In the genomic region with DNA sequence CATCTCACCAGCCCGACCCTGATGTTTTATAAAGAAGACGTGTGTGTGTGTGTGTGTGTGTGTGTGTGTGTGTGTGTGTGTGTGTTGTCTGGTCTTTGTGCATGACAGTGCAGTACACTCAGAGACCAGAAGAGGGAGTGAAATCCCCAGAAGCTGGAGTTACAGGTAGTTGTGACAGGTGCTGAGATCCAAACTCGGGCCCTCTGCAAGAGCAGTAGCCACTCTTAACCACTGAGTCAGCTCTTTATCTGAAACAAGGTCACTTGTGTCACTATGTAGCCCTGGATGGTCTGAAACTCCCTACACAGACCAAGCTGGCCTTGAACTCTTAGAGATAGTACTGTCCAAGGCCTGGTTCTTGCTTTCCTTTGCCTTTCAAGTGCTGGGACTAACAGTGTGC, we compare ENCODE assay signal across 17 mouse cellular contexts. TPM values are rescaled to one million over a fixed set of nuclear protein-coding genes. Genes with fewer than 3 reads are reported as not detected.
DNase-seq lines count a peak whose midpoint lies in the region; ATAC-seq and TF ChIP-seq lines count a peak whose summit lies in the region.
"Had no signal": no experiment of that assay in that cellular context is flagged by ENCODE, and none has a peak within 500 bp of the region (broad histone marks: within the 10 kb centered on the region; RNA-seq: fewer than 3 reads in every experiment).

No protein-coding gene starts in this region.

- no peak overlapping the region for H3K4me3 ChIP-seq in heart, embryonic 13.5 days
- no peak overlapping the region for H3K4me3 ChIP-seq in liver, embryonic 14.5 days (ENCODE audit: insufficient read depth in 1 of 2, low read depth in 2 of 2, low read length in 2 of 2)
- H3K4me3 ChIP-seq in MEL (ENCODE audit: control insufficient read depth in 1 of 2, insufficient read depth in 1 of 2, low read depth in 2 of 2, low read length in 2 of 2): no peak overlapping the region
- H3K4me3 ChIP-seq: liver, embryonic 15.5 days had no signal

- H3K4me2 ChIP-seq in heart, embryonic 13.5 days: no peak overlapping the region
- H3K4me2 ChIP-seq in liver, embryonic 14.5 days (ENCODE audit: low read depth): no peak overlapping the region
- H3K4me2 ChIP-seq: liver, embryonic 15.5 days had no signal

- peaks cover 1% of the 10 kb centered on the region; the same call in 1 of the 2 replicates for H3K79me2 ChIP-seq in MEL (ENCODE audit: control insufficient read depth, insufficient read depth, low read length, poor library complexity)

- 91% methylated on average over 3 of the region's 3 CpGs for WGBS in heart, embryonic 13.5 days
- 74% methylated on average over 3 of the region's 3 CpGs for WGBS in liver, embryonic 14.5 days (ENCODE audit: insufficient replicate concordance)

- no peaks in the 10 kb centered on the region for H3K9me3 ChIP-seq in heart, embryonic 13.5 days
- H3K9me3 ChIP-seq in liver, embryonic 14.5 days (ENCODE audit: control insufficient read depth, low read length): no peaks in the 10 kb centered on the region
- no peaks in the 10 kb centered on the region for H3K9me3 ChIP-seq in MEL (replicated peaks; ENCODE audit: insufficient read depth, low read length)
- H3K9me3 ChIP-seq: liver, embryonic 15.5 days had no signal

- no peak for ATAC-seq in heart, embryonic 13.5 days (ENCODE audit: extremely low read depth, insufficient number of reproducible peaks, low FRiP score, low TSS enrichment)
- ATAC-seq in liver, embryonic 14.5 days (ENCODE audit: insufficient read depth): no peak
- ATAC-seq: activated CD4-positive, CD25-positive, alpha-beta regulatory T cell, adult 4 months had no signal

- 0 out of 2 replicates have a peak overlapping the region, but pooled peaks have one; percentile 1 for H3K9ac ChIP-seq in heart, embryonic 13.5 days
- no peak overlapping the region for H3K9ac ChIP-seq in liver, embryonic 14.5 days (replicated peaks)
- H3K9ac ChIP-seq in MEL (ENCODE audit: control insufficient read depth, low read depth, low read length, poor library complexity, severe bottlenecking): no peak overlapping the region
- H3K9ac ChIP-seq: liver, embryonic 15.5 days had no signal

- H3K27me3 ChIP-seq in heart, embryonic 13.5 days (replicated peaks): no peaks in the 10 kb centered on the region
- H3K27me3 ChIP-seq in liver, embryonic 14.5 days (ENCODE audit: control insufficient read depth, insufficient read depth, low read length): peaks cover 8% of the 10 kb centered on the region
- no peaks in the 10 kb centered on the region for H3K27me3 ChIP-seq in MEL (ENCODE audit: control insufficient read depth in 1 of 2, insufficient read depth in 2 of 2, low read length in 2 of 2)
- H3K27me3 ChIP-seq in splenic B cell, adult 2 months (ENCODE audit: control insufficient read depth, insufficient read depth, low read length, poor library complexity, severe bottlenecking): no peaks in the 10 kb centered on the region

- H3K27ac ChIP-seq in heart, embryonic 13.5 days (replicated peaks): peak overlapping the region; percentile 80; the same call in 1 of the 2 replicates
- H3K27ac ChIP-seq in liver, embryonic 14.5 days: no peak overlapping the region
- no peak overlapping the region for H3K27ac ChIP-seq in MEL (ENCODE audit: control insufficient read depth, low read depth, low read length)

- no peak for TF ChIP-seq EP300 in liver, embryonic 14.5 days (IDR thresholded peaks at IDR 0.05; ENCODE audit: low read depth)
- no peak for TF ChIP-seq EP300 in MEL (IDR thresholded peaks at IDR 0.05; ENCODE audit: low read depth in 1 of 2, low read length in 2 of 2)

- peaks cover 71% of the 10 kb centered on the region for H3K36me3 ChIP-seq in heart, embryonic 13.5 days
- no peaks in the 10 kb centered on the region for H3K36me3 ChIP-seq in liver, embryonic 14.5 days (replicated peaks; ENCODE audit: control insufficient read depth, insufficient read depth, low read depth)
- peaks cover 0 to 6% of the 10 kb centered on the region in 2 experiments; a peak in 1 of 4 replicates for H3K36me3 ChIP-seq in MEL (ENCODE audit: control insufficient read depth in 1 of 2, insufficient read depth in 2 of 2, low read length in 2 of 2)
- H3K36me3 ChIP-seq in splenic B cell, adult 2 months (ENCODE audit: control insufficient read depth, insufficient read depth, low read length, poor library complexity, severe bottlenecking): peaks cover 3% of the 10 kb centered on the region; the same call in 1 of the 2 replicates

- TF ChIP-seq POLR2A in MEL (IDR thresholded peaks at IDR 0.05; ENCODE audit: control insufficient read depth in 1 of 2, insufficient read depth in 1 of 2, low read depth in 1 of 2, low read length in 2 of 2, poor library complexity in 1 of 2): no peak

- H3K4me1 ChIP-seq in heart, embryonic 13.5 days: peaks cover 79% of the 10 kb centered on the region
- peaks cover 0 to 8% of the 10 kb centered on the region in 2 experiments; a peak in 2 of 4 replicates for H3K4me1 ChIP-seq in liver, embryonic 14.5 days (replicated peaks; ENCODE audit: control insufficient read depth in 2 of 2, insufficient read depth in 2 of 2, low read length in 1 of 2)
- peaks cover 0 to 21% of the 10 kb centered on the region in 2 experiments; a peak in 3 of 4 replicates for H3K4me1 ChIP-seq in MEL (ENCODE audit: control insufficient read depth in 1 of 2, insufficient read depth in 2 of 2, low read length in 2 of 2)

- no peak for DNase-seq in heart, postnatal 4 days
- DNase-seq in liver, embryonic 14.5 days (ENCODE audit: low read depth in 3 of 3, low spot score in 3 of 3): no peak
- no peak for DNase-seq in liver
- DNase-seq in MEL (ENCODE audit: low read depth, low spot score): no peak
- peak; percentile 46 for DNase-seq in splenic B cell, adult 2 months (ENCODE audit: low read depth, low spot score)
- no peak for DNase-seq in layer of hippocampus, postnatal 36 days
- DNase-seq: cerebellum, adult 8-10 months; embryo, embryonic 11 days; heart, postnatal 10 days; right cerebral cortex, postnatal 14 days; thymus, postnatal 25 days had no signal

- TF ChIP-seq RAD21 in MEL (IDR thresholded peaks at IDR 0.05; ENCODE audit: low read depth, low read length): no peak

- TF ChIP-seq CTCF in liver, embryonic 14.5 days (IDR thresholded peaks at IDR 0.05; ENCODE audit: low read depth): 0 out of 2 replicates have a peak, but pooled peaks have one; percentile 28
- TF ChIP-seq CTCF in MEL (IDR thresholded peaks at IDR 0.05 in 2 of 3, conservative IDR thresholded peaks at IDR 0.05 in 1 of 3; ENCODE audit: control insufficient read depth in 1 of 3, insufficient read depth in 1 of 3, low read depth in 2 of 3, low read length in 3 of 3, poor library complexity in 1 of 3, severe bottlenecking in 1 of 3): peak in 2 of 3 experiments; percentile 5 to 33; a peak in 2 of 6 replicates

TF ChIP-seq in MEL, 35 proteins besides CTCF, POLR2A, EP300 and RAD21 (continues in another document):
- TF ChIP-seq CHD1 (IDR thresholded peaks at IDR 0.05; ENCODE audit: low read depth, low read length): no peak

RNA-seq across cellular contexts. Expression of a gene that starts 21.6 kb away (rescaled TPM):
- polyA plus RNA-seq in heart, embryonic 13.5 days (2015; fragmentation: Nextera tagmentation; extraction: Ambion mirVana): 1.9 and 2.8 TPM in 2 replicates
- 1 to 10 TPM; 3.6 to 4.3 TPM for total RNA-seq in heart, postnatal 4 days (2021)
- 0.12 TPM in 1 of 2 replicates, not detected in the other for polyA plus RNA-seq in liver, embryonic 14.5 days (2012; rRNA removed)
- polyA plus RNA-seq in liver, embryonic 14.5 days (2014; fragmentation: Nextera tagmentation; extraction: Ambion mirVana): not detected in 2 replicates
- total RNA-seq in MEL (2012; rRNA removed): 0.56 and 2.0 TPM in 2 replicates
- 1 to 10 TPM in 1 of 2 experiments, not detected in 1; 1.7 TPM for polyA plus RNA-seq in MEL (2012; ENCODE audit: insufficient read depth in 1 of 2, insufficient read length in 2 of 2, low read depth in 1 of 2, low replicate concordance in 2 of 2, missing spikeins in 1 of 2)
- total RNA-seq in layer of hippocampus, postnatal 36 days (2021): 1 to 10 TPM; 2.2 to 4.9 TPM
- total RNA-seq: gastrocnemius, adult 8-10 months; monocyte, adult 5-6 weeks; neutrophil, adult 5-6 weeks had no signal

RNA-seq across cellular contexts. Expression of a gene that starts 30.2 kb away (rescaled TPM):
- 9.1 and 9.3 TPM in 2 replicates for polyA plus RNA-seq in heart, embryonic 13.5 days (2015; fragmentation: Nextera tagmentation; extraction: Ambion mirVana)
- 10 to 100 TPM; 12.8 to 13.8 TPM for total RNA-seq in heart, postnatal 4 days (2021)
- 1.9 and 2.1 TPM in 2 replicates for polyA plus RNA-seq in liver, embryonic 14.5 days (2012; rRNA removed)
- polyA plus RNA-seq in liver, embryonic 14.5 days (2014; fragmentation: Nextera tagmentation; extraction: Ambion mirVana): 0.74 and 1.4 TPM in 2 replicates
- 3.6 and 4.4 TPM in 2 replicates for total RNA-seq in MEL (2012; rRNA removed)
- polyA plus RNA-seq in MEL (2012; ENCODE audit: insufficient read depth in 1 of 2, insufficient read length in 2 of 2, low read depth in 1 of 2, low replicate concordance in 2 of 2, missing spikeins in 1 of 2): 1 to 10 TPM in 1 of 2 experiments, not detected in 1; 7.4 TPM
- 10 to 100 TPM; 16.8 to 18.1 TPM for total RNA-seq in layer of hippocampus, postnatal 36 days (2021)

RNA-seq across cellular contexts. Expression of a gene that starts 42.9 kb away (rescaled TPM):
- 276 and 328 TPM in 2 replicates for polyA plus RNA-seq in heart, embryonic 13.5 days (2015; fragmentation: Nextera tagmentation; extraction: Ambion mirVana)
- total RNA-seq in heart, postnatal 4 days (2021): 100 to 1,000 TPM; 218 to 233 TPM
- 95.7 and 127 TPM in 2 replicates for polyA plus RNA-seq in liver, embryonic 14.5 days (2012; rRNA removed)
- polyA plus RNA-seq in liver, embryonic 14.5 days (2014; fragmentation: Nextera tagmentation; extraction: Ambion mirVana): 261 and 262 TPM in 2 replicates
- total RNA-seq in MEL (2012; rRNA removed): 159 and 164 TPM in 2 replicates
- polyA plus RNA-seq in MEL (2012; ENCODE audit: insufficient read depth in 1 of 2, insufficient read length in 2 of 2, low read depth in 1 of 2, low replicate concordance in 2 of 2, missing spikeins in 1 of 2): 100 to 1,000 TPM in 1 of 2 experiments, not detected in 1; 149 TPM
- total RNA-seq in layer of hippocampus, postnatal 36 days (2021): 100 to 1,000 TPM; 131 to 145 TPM

RNA-seq across cellular contexts. Expression of a gene that starts 50.5 kb away (rescaled TPM):
- polyA plus RNA-seq in heart, embryonic 13.5 days (2015; fragmentation: Nextera tagmentation; extraction: Ambion mirVana): 45.4 and 50.3 TPM in 2 replicates
- 10 to 100 TPM; 14.4 to 19.2 TPM for total RNA-seq in heart, postnatal 4 days (2021)
- 15.6 and 17.2 TPM in 2 replicates for polyA plus RNA-seq in liver, embryonic 14.5 days (2012; rRNA removed)
- 27.1 and 28.7 TPM in 2 replicates for polyA plus RNA-seq in liver, embryonic 14.5 days (2014; fragmentation: Nextera tagmentation; extraction: Ambion mirVana)
- total RNA-seq in MEL (2012; rRNA removed): 26.8 and 27.8 TPM in 2 replicates
- polyA plus RNA-seq in MEL (2012; ENCODE audit: insufficient read depth in 1 of 2, insufficient read length in 2 of 2, low read depth in 1 of 2, low replicate concordance in 2 of 2, missing spikeins in 1 of 2): 10 to 100 TPM in 1 of 2 experiments, not detected in 1; 43.2 TPM
- 10 to 100 TPM; 15.1 to 16.2 TPM for total RNA-seq in layer of hippocampus, postnatal 36 days (2021)

RNA-seq across cellular contexts. Expression of a gene that starts 58.8 kb away (rescaled TPM):
- 0.82 and 0.88 TPM in 2 replicates for polyA plus RNA-seq in heart, embryonic 13.5 days (2015; fragmentation: Nextera tagmentation; extraction: Ambion mirVana)
- total RNA-seq in heart, postnatal 4 days (2021): under 1 TPM; 0.38 to 0.60 TPM
- polyA plus RNA-seq in liver, embryonic 14.5 days (2012; rRNA removed): 0.15 and 0.19 TPM in 2 replicates
- polyA plus RNA-seq in liver, embryonic 14.5 days (2014; fragmentation: Nextera tagmentation; extraction: Ambion mirVana): 0.25 TPM in 1 of 2 replicates, not detected in the other
- total RNA-seq in MEL (2012; rRNA removed): 1.3 and 2.2 TPM in 2 replicates
- 1 to 10 TPM in 1 of 2 experiments, not detected in 1; 3.0 TPM for polyA plus RNA-seq in MEL (2012; ENCODE audit: insufficient read depth in 1 of 2, insufficient read length in 2 of 2, low read depth in 1 of 2, low replicate concordance in 2 of 2, missing spikeins in 1 of 2)
- total RNA-seq in layer of hippocampus, postnatal 36 days (2021): 1 to 10 TPM; 1.7 to 1.8 TPM
